Mouse (Mus musculus): Measurements from ENCODE around the gene Olfr1099. TPM values are rescaled to one million over a fixed set of nuclear protein-coding genes. Genes with fewer than 3 reads are reported as not detected.

Olfr1099 gene
- not detected for total RNA-seq (2023)

DNA sequence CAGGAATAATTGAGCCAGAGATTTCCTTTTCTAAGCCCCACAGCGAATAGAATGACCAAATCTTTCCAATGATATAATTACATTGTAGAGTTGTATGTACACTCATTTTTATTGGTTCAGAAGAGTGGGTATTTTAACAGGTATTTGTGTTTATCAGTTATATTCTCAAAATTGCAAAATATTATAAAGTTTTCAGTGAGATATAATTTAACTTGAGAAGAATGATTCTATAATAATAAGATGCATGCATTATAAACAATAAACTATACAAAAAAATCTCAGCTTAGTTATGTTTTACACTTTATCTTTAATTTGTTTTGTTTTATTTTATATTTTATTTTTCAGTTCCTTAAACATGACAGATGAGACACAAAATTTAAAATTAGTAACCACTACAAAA is at the start of gene Olfr1099:
Olfr1099 (minus strand) TSS at position 101 of the 400 bp plus-strand sequence.

DNA sequence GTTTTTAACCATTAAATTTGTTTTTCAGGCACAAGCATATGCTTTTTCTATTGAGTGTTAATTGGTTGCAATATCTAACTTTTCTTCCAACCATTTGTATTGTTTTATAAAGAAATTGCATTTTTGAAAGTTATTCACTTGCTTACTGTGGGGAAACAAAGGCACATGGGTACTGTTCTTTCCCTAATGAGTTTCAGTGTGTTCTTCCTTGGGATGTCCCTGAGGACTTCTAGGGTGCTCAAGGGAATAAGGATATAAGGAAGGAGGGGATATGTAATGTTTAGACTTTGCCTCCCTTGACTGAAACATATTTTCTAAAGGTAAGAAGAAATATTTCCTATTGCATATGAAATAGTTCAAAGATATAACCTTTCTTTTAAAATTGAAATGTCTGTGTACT is 37.6 kb upstream of the Olfr1099 start, which contains the start of gene Olfr1102:
Olfr1102 (plus strand) TSS at position 301 of the 400 bp plus-strand sequence.

DNA sequence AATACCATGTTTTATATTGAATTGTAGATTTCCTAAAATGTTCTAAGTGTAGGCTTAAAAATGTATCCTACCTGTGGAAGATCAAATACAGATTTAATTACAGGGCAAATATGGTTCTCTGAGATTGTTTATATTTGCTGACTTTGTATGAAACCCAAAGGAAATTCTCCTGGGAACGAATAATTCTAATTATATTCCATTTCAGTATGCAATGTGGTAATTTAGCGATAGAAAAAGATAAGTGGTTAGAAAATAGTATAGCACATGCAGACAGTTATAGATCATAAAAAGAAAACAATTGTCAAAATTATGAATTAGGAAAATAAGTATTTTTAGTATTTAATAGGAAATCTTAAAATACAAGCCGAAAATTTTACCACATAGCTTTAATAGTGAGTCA is 30.6 kb upstream of the Olfr1099 start, which contains the start of gene Olfr1101:
Olfr1101 (minus strand) TSS at position 101 of the 400 bp plus-strand sequence.

DNA sequence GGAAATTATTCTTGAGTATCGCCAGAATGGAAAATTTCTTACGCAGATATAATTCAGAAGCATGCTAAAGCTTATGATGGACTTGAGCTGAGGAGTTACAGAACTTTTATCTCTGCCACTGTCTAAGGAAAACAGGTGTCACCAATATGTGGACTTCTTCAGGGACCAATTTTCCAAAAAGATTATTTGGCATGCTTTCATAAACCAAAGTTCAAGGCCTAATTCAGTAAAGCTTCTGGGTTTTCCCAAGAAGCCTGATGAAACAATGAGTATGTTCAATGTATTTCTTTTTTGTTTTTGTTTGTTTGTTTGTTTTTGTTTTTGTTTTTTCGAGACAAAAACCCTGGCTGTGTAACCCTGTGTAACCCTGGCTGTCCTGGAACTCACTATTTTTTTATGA is 19.4 kb upstream of the Olfr1099 start, which contains the start of gene Olfr1100:
Olfr1100 (minus strand) TSS at position 101 of the 400 bp plus-strand sequence.

DNA sequence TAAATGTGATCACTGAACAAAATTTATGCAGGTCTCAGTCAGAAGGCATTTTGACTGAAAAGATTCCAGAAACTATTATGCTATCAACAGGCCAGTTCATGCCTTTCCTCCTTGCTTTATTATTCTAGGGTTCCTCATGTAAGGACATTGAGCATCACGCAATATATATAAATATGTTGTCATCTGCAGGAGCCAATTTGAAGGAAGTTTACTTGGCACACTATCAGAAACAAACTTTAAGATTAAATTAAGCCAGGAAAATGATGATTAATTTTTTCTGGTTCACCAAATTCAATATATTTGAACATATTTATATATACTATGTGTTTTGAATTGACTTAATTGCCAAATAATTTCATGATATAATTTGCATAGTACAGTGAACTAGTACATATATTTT is 36.0 kb downstream of the Olfr1099 start, which contains the start of gene Olfr1098:
Olfr1098 (minus strand) TSS at position 101 of the 400 bp plus-strand sequence.

Other genes with a start within 250 kb of the Olfr1099 start
- gene Olfr1089, start 227.0 kb downstream of the Olfr1099 start, total RNA-seq (2023): not detected
- not detected for gene Olfr1090, start 201.7 kb downstream of the Olfr1099 start, total RNA-seq (2023)
- not detected for gene Olfr1093, start 178.2 kb downstream of the Olfr1099 start, total RNA-seq (2023)
- not detected for gene Olfr141, start 150.7 kb downstream of the Olfr1099 start, total RNA-seq (2023)
- not detected for gene Olfr1094, start 136.0 kb downstream of the Olfr1099 start, total RNA-seq (2023)
- not detected for gene Olfr1095, start 109.0 kb downstream of the Olfr1099 start, total RNA-seq (2023)
- not detected for gene Gm13723, start 85.9 kb downstream of the Olfr1099 start, total RNA-seq (2023)
- not detected for gene Olfr1097, start 68.5 kb downstream of the Olfr1099 start, total RNA-seq (2023)
- gene Olfr1098, start 36.1 kb downstream of the Olfr1099 start, total RNA-seq (2023): not detected
- gene Olfr1100, start 19.3 kb upstream of the Olfr1099 start, total RNA-seq (2023): not detected
- gene Olfr1101, start 30.5 kb upstream of the Olfr1099 start, total RNA-seq (2023): not detected
- gene Olfr1102, start 37.7 kb upstream of the Olfr1099 start, total RNA-seq (2023): not detected
- not detected for gene Olfr1104, start 66.4 kb upstream of the Olfr1099 start, total RNA-seq (2023)
- gene Olfr1105, start 75.8 kb upstream of the Olfr1099 start, total RNA-seq (2023): not detected
- gene Olfr1106, start 91.6 kb upstream of the Olfr1099 start, total RNA-seq (2023): not detected
- gene Olfr1107, start 115.1 kb upstream of the Olfr1099 start, total RNA-seq (2023): not detected
- not detected for gene Olfr1109, start 135.3 kb upstream of the Olfr1099 start, total RNA-seq (2023)
- not detected for gene Olfr259, start 153.9 kb upstream of the Olfr1099 start, total RNA-seq (2023)
- not detected for gene Olfr1110, start 179.6 kb upstream of the Olfr1099 start, total RNA-seq (2023)
- gene Olfr1111, start 191.9 kb upstream of the Olfr1099 start, total RNA-seq (2023): not detected
- not detected for gene Olfr1112, start 227.1 kb upstream of the Olfr1099 start, total RNA-seq (2023)
- gene Olfr1113, start 248.3 kb upstream of the Olfr1099 start, total RNA-seq (2023): not detected